Mouse (Mus musculus): Measurements from ENCODE around the gene Phf21a. TPM values are rescaled to one million over a fixed set of nuclear protein-coding genes. Genes with fewer than 3 reads are reported as not detected.

Phf21a gene
- polyA plus RNA-seq, 1 experiment from 2014 or later = 37.2 TPM

- peak overlapping the region; percentile 28; the same call in 1 of the 2 replicates for H3K9ac ChIP-seq
- peak overlapping the region; percentile 57 for H3K4me2 ChIP-seq
- H3K27me3 ChIP-seq = peaks cover 19% of the 10 kb centered on the region
- peak overlapping the region; percentile 27 for H3K4me3 ChIP-seq
- peaks cover 42% of the 10 kb centered on the region for H3K4me1 ChIP-seq (replicated peaks)
- no peaks in the 10 kb centered on the region for H3K9me3 ChIP-seq
- no peak for ATAC-seq (ENCODE audit: low FRiP score, low read depth)
- H3K36me3 ChIP-seq = no peaks in the 10 kb centered on the region
- no peak overlapping the region for H3K27ac ChIP-seq (replicated peaks)
- WGBS = 3% methylated on average over 45 of the region's 45 CpGs
Measured at GRCm38 (mm10) chr2:92370821-92371805, 278.2 kb downstream of the Phf21a start.

- no peak overlapping the region for H3K4me2 ChIP-seq
Measured at GRCm38 (mm10) chr2:92371971-92372690, 279.2 kb downstream of the Phf21a start.

GRCm38 (mm10) chr2:92372767-92373436, 280.0 kb downstream of the Phf21a start:
- H3K36me3 ChIP-seq = no peaks in the 10 kb centered on the region
- no peak overlapping the region for H3K9ac ChIP-seq
- H3K27ac ChIP-seq (replicated peaks) = no peak overlapping the region
- no peak for ATAC-seq (ENCODE audit: low FRiP score, low read depth)
- no peaks in the 10 kb centered on the region for H3K9me3 ChIP-seq
- H3K4me3 ChIP-seq = no peak overlapping the region
- WGBS = 44% methylated on average over 9 of the region's 9 CpGs
- peaks cover 48% of the 10 kb centered on the region for H3K4me1 ChIP-seq (replicated peaks)
- H3K27me3 ChIP-seq = peaks cover 19% of the 10 kb centered on the region
- H3K4me2 ChIP-seq = no peak overlapping the region

More at GRCm38 (mm10) chr2:92371971-92372690, 279.2 kb downstream of the Phf21a start:
- no peak for ATAC-seq (ENCODE audit: low FRiP score, low read depth)
- peaks cover 48% of the 10 kb centered on the region for H3K4me1 ChIP-seq (replicated peaks)
- H3K4me3 ChIP-seq = no peak overlapping the region
- H3K27me3 ChIP-seq = peaks cover 19% of the 10 kb centered on the region
- 9% methylated on average over 10 of the region's 10 CpGs for WGBS
- H3K27ac ChIP-seq (replicated peaks) = no peak overlapping the region
- no peak overlapping the region for H3K9ac ChIP-seq
- no peaks in the 10 kb centered on the region for H3K36me3 ChIP-seq
- no peaks in the 10 kb centered on the region for H3K9me3 ChIP-seq

GRCm38 (mm10) chr2:92373437-92373813, 280.5 kb downstream of the Phf21a start:
- Histone ChIP-seq H3K36me3 (peaks cover 5% of the 10 kb centered on the region), H3K27me3 (peaks cover 19% of the 10 kb centered on the region), H3K27ac (replicated peaks) (no peak overlapping the region), H3K4me1 (replicated peaks) (peaks cover 48% of the 10 kb centered on the region), H3K9ac (no peak overlapping the region), H3K4me2 (no peak overlapping the region), H3K9me3 (no peaks in the 10 kb centered on the region), H3K4me3 (no peak overlapping the region)
- WGBS = 78% methylated on average over 11 of the region's 11 CpGs
- no peak for ATAC-seq (ENCODE audit: low FRiP score, low read depth)

- peak within 1 kb of the TSS; percentile 77 for H3K9ac ChIP-seq
- 5% methylated on average over 16 of the region's 16 CpGs for WGBS
- H3K4me2 ChIP-seq = peak within 1 kb of the TSS; percentile 78
- no peaks in the 10 kb centered on the region for H3K9me3 ChIP-seq
- peak; percentile 17; the same call in 1 of the 2 replicates for ATAC-seq (ENCODE audit: low FRiP score, low read depth)
- peaks cover 16% of the 10 kb centered on the region for H3K36me3 ChIP-seq
- peak within 1 kb of the TSS; percentile 79 for H3K4me3 ChIP-seq
- H3K27me3 ChIP-seq = peaks cover 15% of the 10 kb centered on the region
- H3K27ac ChIP-seq (replicated peaks) = peak within 1 kb of the TSS; percentile 87
- H3K4me1 ChIP-seq (replicated peaks) = peaks cover 48% of the 10 kb centered on the region
Measured at GRCm38 (mm10) chr2:92374514-92374913, 281.6 kb downstream of the Phf21a start, which contains the start of the genes Pex16 and Large2. TSS of gene Pex16 (plus strand) at chr2:92374676. TSS of gene Large2 (minus strand) at chr2:92374869.

- Histone ChIP-seq H3K4me2 (peak overlapping the region; percentile 78), H3K4me1 (replicated peaks) (peaks cover 47% of the 10 kb centered on the region), H3K27ac (replicated peaks) (peak overlapping the region; percentile 87), H3K27me3 (peaks cover 9% of the 10 kb centered on the region), H3K9me3 (no peaks in the 10 kb centered on the region), H3K4me3 (peak overlapping the region; percentile 79), H3K9ac (peak overlapping the region; percentile 77), H3K36me3 (peaks cover 22% of the 10 kb centered on the region)
- under 1% methylated on average over 29 of the region's 29 CpGs for WGBS
- peak; percentile 96 for ATAC-seq (ENCODE audit: low FRiP score, low read depth)
Measured at GRCm38 (mm10) chr2:92375099-92375623, 282.2 kb downstream of the Phf21a start.

GRCm38 (mm10) chr2:92375788-92376187, 282.9 kb downstream of the Phf21a start:
- no peak for ATAC-seq (ENCODE audit: low FRiP score, low read depth)
- Histone ChIP-seq H3K36me3 (peaks cover 22% of the 10 kb centered on the region), H3K27me3 (peaks cover 6% of the 10 kb centered on the region), H3K9ac (peak overlapping the region; percentile 77), H3K4me2 (peak overlapping the region; percentile 78), H3K9me3 (no peaks in the 10 kb centered on the region), H3K27ac (replicated peaks) (peak overlapping the region; percentile 87), H3K4me3 (peak overlapping the region; percentile 79), H3K4me1 (replicated peaks) (peaks cover 40% of the 10 kb centered on the region)
- 17% methylated on average over 10 of the region's 10 CpGs for WGBS

GRCm38 (mm10) chr2:92376300-92376699, 283.4 kb downstream of the Phf21a start:
- Histone ChIP-seq H3K4me3 (peak overlapping the region; percentile 79), H3K27me3 (peaks cover under 1% of the 10 kb centered on the region), H3K9ac (peak overlapping the region; percentile 77; the same call in 1 of the 2 replicates), H3K36me3 (peaks cover 23% of the 10 kb centered on the region), H3K4me1 (replicated peaks) (peaks cover 35% of the 10 kb centered on the region), H3K27ac (replicated peaks) (no peak overlapping the region), H3K4me2 (peak overlapping the region; percentile 78), H3K9me3 (no peaks in the 10 kb centered on the region)
- ATAC-seq (ENCODE audit: low FRiP score, low read depth) = no peak
- WGBS = 87% methylated on average over 6 of the region's 6 CpGs

- 93% methylated on average over 7 of the region's 7 CpGs for WGBS
- Histone ChIP-seq H3K9me3 (no peaks in the 10 kb centered on the region), H3K27ac (replicated peaks) (no peak overlapping the region), H3K4me3 (no peak overlapping the region), H3K36me3 (peaks cover 34% of the 10 kb centered on the region), H3K4me2 (no peak overlapping the region), H3K27me3 (no peaks in the 10 kb centered on the region), H3K4me1 (replicated peaks) (peaks cover 25% of the 10 kb centered on the region), H3K9ac (no peak overlapping the region)
- no peak for ATAC-seq (ENCODE audit: low FRiP score, low read depth)
Measured at GRCm38 (mm10) chr2:92377320-92377719, 284.4 kb downstream of the Phf21a start.

- peaks cover 59% of the 10 kb centered on the region for H3K36me3 ChIP-seq
- no peak overlapping the region for H3K4me3 ChIP-seq
- no peaks in the 10 kb centered on the region for H3K9me3 ChIP-seq
- 79% methylated on average over 17 of the region's 17 CpGs for WGBS
- no peak for ATAC-seq (ENCODE audit: low FRiP score, low read depth)
- H3K4me2 ChIP-seq = no peak overlapping the region
- H3K27me3 ChIP-seq = no peaks in the 10 kb centered on the region
- peaks cover 12% of the 10 kb centered on the region for H3K4me1 ChIP-seq (replicated peaks)
- no peak overlapping the region for H3K9ac ChIP-seq
- H3K27ac ChIP-seq (replicated peaks) = no peak overlapping the region
Measured at GRCm38 (mm10) chr2:92379783-92380494, 287.0 kb downstream of the Phf21a start.

Measured in hindbrain, embryonic 15.5 days (tissue).